In the genomic region with DNA sequence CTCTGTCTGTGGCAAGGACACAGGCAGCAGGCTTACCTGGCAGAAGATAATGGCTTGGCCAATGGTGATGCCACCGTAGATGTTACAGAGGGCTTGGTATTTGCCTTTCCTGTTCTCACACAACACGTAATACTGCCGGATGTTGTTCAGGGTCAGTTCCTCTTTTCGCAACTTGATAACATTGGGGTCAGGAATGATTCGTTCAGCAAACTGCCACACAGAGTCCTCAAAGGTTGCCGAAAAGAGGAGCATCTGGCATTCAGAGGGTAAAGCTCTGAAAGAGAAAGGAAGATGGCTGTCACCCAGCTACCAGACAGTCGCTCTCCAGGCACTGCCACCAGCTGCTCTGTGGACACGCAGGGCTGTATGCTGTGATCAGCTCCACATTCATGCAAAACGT, we compare ENCODE assay signal across 21 mouse cellular contexts. TPM values are rescaled to one million over a fixed set of nuclear protein-coding genes. Genes with fewer than 3 reads are reported as not detected.
DNase-seq lines count a peak whose midpoint lies in the region; ATAC-seq lines count a peak whose summit lies in the region.
"Had no signal": no experiment of that assay in that cellular context is flagged by ENCODE, and none has a peak within 500 bp of the region (broad histone marks: within the 10 kb centered on the region; RNA-seq: fewer than 3 reads in every experiment).

No protein-coding gene starts in this region.

- WGBS in liver, embryonic 11.5 days, result 40% methylated on average over 9 of the region's 9 CpGs
- WGBS in hindbrain, embryonic 13.5 days, result 80% methylated on average over 9 of the region's 9 CpGs

- H3K27ac ChIP-seq in liver, embryonic 11.5 days (ENCODE audit: low read depth, low read length), result no peak overlapping the region
- H3K27ac ChIP-seq in hindbrain, embryonic 13.5 days, result no peak overlapping the region
- H3K27ac ChIP-seq: embryonic facial prominence, embryonic 10.5 days; heart, adult 2 months; liver, embryonic 14.5 days; macrophage; neural tube, embryonic 15.5 days had no signal

- H3K4me1 ChIP-seq in liver, embryonic 11.5 days (replicated peaks; ENCODE audit: control insufficient read depth, insufficient read depth, low read length), result 0 out of 2 replicates have a peak, but pooled peaks cover 2% of the 10 kb centered on the region
- H3K4me1 ChIP-seq in hindbrain, embryonic 13.5 days (replicated peaks), result no peaks in the 10 kb centered on the region
- H3K4me1 ChIP-seq: embryonic facial prominence, embryonic 10.5 days; neural tube, embryonic 15.5 days had no signal

- H3K4me3 ChIP-seq in liver, embryonic 11.5 days (ENCODE audit: low read depth, low read length), result no peak overlapping the region
- H3K4me3 ChIP-seq in hindbrain, embryonic 13.5 days, result no peak overlapping the region
- H3K4me3 ChIP-seq: embryonic facial prominence, embryonic 10.5 days; heart, adult 2 months; neural tube, embryonic 15.5 days had no signal

- no peak for ATAC-seq in liver, embryonic 11.5 days (replicated peaks; ENCODE audit: low FRiP score)
- peak; percentile 32 for ATAC-seq in CD4-positive, CD25-positive, alpha-beta regulatory T cell, adult 4 months
- peak; percentile 86 for ATAC-seq in granulocyte monocyte progenitor cell, adult 5-6 weeks (replicated peaks; ENCODE audit: poor library complexity, severe bottlenecking)
- ATAC-seq in megakaryocyte-erythroid progenitor cell, adult 5-6 weeks (replicated peaks; ENCODE audit: low FRiP score, low TSS enrichment, poor library complexity, severe bottlenecking), result 0 out of 2 replicates have a peak, but pooled peaks have one; percentile 46
- ATAC-seq in hindbrain, embryonic 13.5 days (ENCODE audit: low FRiP score), result no peak

- H3K9me3 ChIP-seq in liver, embryonic 11.5 days (ENCODE audit: control insufficient read depth, low read length), result no peaks in the 10 kb centered on the region
- H3K9me3 ChIP-seq in hindbrain, embryonic 13.5 days, result no peaks in the 10 kb centered on the region
- H3K9me3 ChIP-seq: embryonic facial prominence, embryonic 10.5 days; neural tube, embryonic 15.5 days had no signal

- no peak overlapping the region for H3K9ac ChIP-seq in liver, embryonic 11.5 days (ENCODE audit: low read depth, low read length)
- H3K9ac ChIP-seq in hindbrain, embryonic 13.5 days, result no peak overlapping the region
- H3K9ac ChIP-seq: liver, embryonic 14.5 days; neural tube, embryonic 15.5 days had no signal

- H3K36me3 ChIP-seq in liver, embryonic 11.5 days (ENCODE audit: control insufficient read depth, insufficient read depth, low read length), result no peaks in the 10 kb centered on the region
- peaks cover 71% of the 10 kb centered on the region for H3K36me3 ChIP-seq in hindbrain, embryonic 13.5 days
- H3K36me3 ChIP-seq: embryonic facial prominence, embryonic 10.5 days had no signal

- H3K27me3 ChIP-seq in liver, embryonic 11.5 days (replicated peaks; ENCODE audit: control insufficient read depth, insufficient read depth, low read length), result no peaks in the 10 kb centered on the region; the same call in 1 of the 2 replicates
- H3K27me3 ChIP-seq in hindbrain, embryonic 13.5 days, result peaks cover 2% of the 10 kb centered on the region; the same call in 1 of the 2 replicates
- H3K27me3 ChIP-seq: neural tube, embryonic 15.5 days had no signal

- H3K4me2 ChIP-seq in liver, embryonic 11.5 days, result 0 out of 2 replicates have a peak overlapping the region, but pooled peaks have one; percentile 4
- H3K4me2 ChIP-seq in hindbrain, embryonic 13.5 days, result no peak overlapping the region
- H3K4me2 ChIP-seq: neural tube, embryonic 15.5 days had no signal

- no peak for DNase-seq in liver, embryonic 11.5 days (ENCODE audit: low spot score)
- DNase-seq in liver, result no peak
- no peak for DNase-seq in layer of hippocampus, adult 11-12 months (ENCODE audit: low spot score)
- DNase-seq in cerebellum, adult 18-20 months, result no peak
- DNase-seq: cerebellum, postnatal 10 days; heart, adult 2 months; heart, postnatal 14 days; kidney, postnatal 25 days; right cerebral cortex, adult 18-20 months had no signal

RNA-seq across cellular contexts. Expression of gene Ddx25, which starts 11.6 kb away (rescaled TPM):
- polyA plus RNA-seq in liver, embryonic 11.5 days (2014; fragmentation: Nextera tagmentation; extraction: Ambion mirVana), result 1.5 and 1.7 TPM in 2 replicates
- polyA plus RNA-seq in CD4-positive, CD25-positive, alpha-beta regulatory T cell, adult 4 months (2017; shearing (Covaris generic)), result under 1 TPM; 0.05 to 0.11 TPM
- total RNA-seq in granulocyte monocyte progenitor cell, adult 5-6 weeks (2014; fragmentation: Nextera tagmentation), result 0.19 TPM in 1 of 2 replicates, not detected in the other
- not detected in 2 replicates for total RNA-seq in granulocyte monocyte progenitor cell, adult 5-6 weeks (2017)
- not detected in 2 replicates for total RNA-seq in megakaryocyte-erythroid progenitor cell, adult 5-6 weeks (2014; fragmentation: Nextera tagmentation)
- 0.11 TPM in 1 of 2 replicates, not detected in the other for total RNA-seq in megakaryocyte-erythroid progenitor cell, adult 5-6 weeks (2017)
- polyA plus RNA-seq in hindbrain, embryonic 13.5 days (2015; fragmentation: Nextera tagmentation; extraction: Ambion mirVana), result 23.5 and 24.1 TPM in 2 replicates
- total RNA-seq: heart, adult 2 months; heart, postnatal 14 days had no signal
- polyA plus RNA-seq: macrophage had no signal

RNA-seq across cellular contexts. Expression of gene Pus3, which starts 11.7 kb away (rescaled TPM):
- 22.6 and 23.2 TPM in 2 replicates for polyA plus RNA-seq in liver, embryonic 11.5 days (2014; fragmentation: Nextera tagmentation; extraction: Ambion mirVana)
- 10 to 100 TPM; 24.2 to 27.3 TPM for polyA plus RNA-seq in CD4-positive, CD25-positive, alpha-beta regulatory T cell, adult 4 months (2017; shearing (Covaris generic))
- 25.4 and 33.5 TPM in 2 replicates for total RNA-seq in granulocyte monocyte progenitor cell, adult 5-6 weeks (2014; fragmentation: Nextera tagmentation)
- 21.9 and 31.7 TPM in 2 replicates for total RNA-seq in granulocyte monocyte progenitor cell, adult 5-6 weeks (2017)
- 23.3 and 27.3 TPM in 2 replicates for total RNA-seq in megakaryocyte-erythroid progenitor cell, adult 5-6 weeks (2014; fragmentation: Nextera tagmentation)
- 34.8 and 44.3 TPM in 2 replicates for total RNA-seq in megakaryocyte-erythroid progenitor cell, adult 5-6 weeks (2017)
- 15.1 and 18.1 TPM in 2 replicates for polyA plus RNA-seq in hindbrain, embryonic 13.5 days (2015; fragmentation: Nextera tagmentation; extraction: Ambion mirVana)

RNA-seq across cellular contexts. Expression of gene Pate2, which starts 23.3 kb away (rescaled TPM):
- 0.16 TPM in 1 of 2 replicates, not detected in the other for polyA plus RNA-seq in liver, embryonic 11.5 days (2014; fragmentation: Nextera tagmentation; extraction: Ambion mirVana)
- not detected for polyA plus RNA-seq in CD4-positive, CD25-positive, alpha-beta regulatory T cell, adult 4 months (2017; shearing (Covaris generic))
- not detected in 2 replicates for total RNA-seq in granulocyte monocyte progenitor cell, adult 5-6 weeks (2014; fragmentation: Nextera tagmentation)
- total RNA-seq in granulocyte monocyte progenitor cell, adult 5-6 weeks (2017), result 0.17 TPM in 1 of 2 replicates, not detected in the other
- total RNA-seq in megakaryocyte-erythroid progenitor cell, adult 5-6 weeks (2014; fragmentation: Nextera tagmentation), result 0.59 and 1.2 TPM in 2 replicates
- total RNA-seq in megakaryocyte-erythroid progenitor cell, adult 5-6 weeks (2017), result not detected in 2 replicates
- 1.5 and 2.2 TPM in 2 replicates for polyA plus RNA-seq in hindbrain, embryonic 13.5 days (2015; fragmentation: Nextera tagmentation; extraction: Ambion mirVana)
- total RNA-seq: heart, adult 2 months; heart, postnatal 14 days had no signal
- polyA plus RNA-seq: macrophage had no signal

RNA-seq across cellular contexts. Expression of gene Hyls1, which starts 23.5 kb away (rescaled TPM):
- 12.8 and 14.1 TPM in 2 replicates for polyA plus RNA-seq in liver, embryonic 11.5 days (2014; fragmentation: Nextera tagmentation; extraction: Ambion mirVana)
- 1 to 10 TPM; 4.4 to 7.4 TPM for polyA plus RNA-seq in CD4-positive, CD25-positive, alpha-beta regulatory T cell, adult 4 months (2017; shearing (Covaris generic))
- total RNA-seq in granulocyte monocyte progenitor cell, adult 5-6 weeks (2014; fragmentation: Nextera tagmentation), result 4.2 and 4.3 TPM in 2 replicates
- 7.6 and 13.3 TPM in 2 replicates for total RNA-seq in granulocyte monocyte progenitor cell, adult 5-6 weeks (2017)
- 11.1 and 12.1 TPM in 2 replicates for total RNA-seq in megakaryocyte-erythroid progenitor cell, adult 5-6 weeks (2014; fragmentation: Nextera tagmentation)
- total RNA-seq in megakaryocyte-erythroid progenitor cell, adult 5-6 weeks (2017), result 10.1 and 11.0 TPM in 2 replicates
- 19.7 and 21.3 TPM in 2 replicates for polyA plus RNA-seq in hindbrain, embryonic 13.5 days (2015; fragmentation: Nextera tagmentation; extraction: Ambion mirVana)

RNA-seq across cellular contexts. Expression of gene Gm1113, which starts 28.7 kb away (rescaled TPM):
- not detected in 2 replicates for polyA plus RNA-seq in liver, embryonic 11.5 days (2014; fragmentation: Nextera tagmentation; extraction: Ambion mirVana)
- not detected for polyA plus RNA-seq in CD4-positive, CD25-positive, alpha-beta regulatory T cell, adult 4 months (2017; shearing (Covaris generic))
- total RNA-seq in granulocyte monocyte progenitor cell, adult 5-6 weeks (2014; fragmentation: Nextera tagmentation), result not detected in 2 replicates
- not detected in 2 replicates for total RNA-seq in granulocyte monocyte progenitor cell, adult 5-6 weeks (2017)
- not detected in 2 replicates for total RNA-seq in megakaryocyte-erythroid progenitor cell, adult 5-6 weeks (2014; fragmentation: Nextera tagmentation)
- not detected in 2 replicates for total RNA-seq in megakaryocyte-erythroid progenitor cell, adult 5-6 weeks (2017)
- not detected in 2 replicates for polyA plus RNA-seq in hindbrain, embryonic 13.5 days (2015; fragmentation: Nextera tagmentation; extraction: Ambion mirVana)
- total RNA-seq: heart, adult 2 months; heart, postnatal 14 days; layer of hippocampus, postnatal 25 days; left cerebral cortex, postnatal 36 days; midbrain, postnatal 0 days had no signal
- polyA plus RNA-seq: embryonic facial prominence, embryonic 10.5 days; frontal cortex, adult 2 months; heart, adult 2 months; liver, embryonic 14.5 days; macrophage; midbrain, postnatal 0 days; neural tube, embryonic 15.5 days had no signal

Comparison
In these comparisons a context has a peak if more than half of its experiments do, and no peak if none do; other contexts are left out.
1. ATAC-seq: peak in CD4-positive, CD25-positive, alpha-beta regulatory T cell, adult 4 months (single experiment), granulocyte monocyte progenitor cell, adult 5-6 weeks (single experiment) and megakaryocyte-erythroid progenitor cell, adult 5-6 weeks (single experiment); none in liver, embryonic 11.5 days (single experiment) and hindbrain, embryonic 13.5 days (single experiment).